Mouse (Mus musculus): ENCODE data around the gene Timm8b. TPM values are rescaled to one million over a fixed set of nuclear protein-coding genes. Genes with fewer than 3 reads are reported as not detected.
"Not testable (repeated sequence)": the region's sequence is repeated elsewhere in the genome, so short reads cannot be mapped to it uniquely, and the experiment has no call there.

Timm8b gene
- polyA plus RNA-seq, 1 experiment from 2014 or later, result 451 TPM

GRCm38 (mm10) chr9:50630903-50631302 lies 27.2 kb downstream of the Timm8b start:
- H3K4me2 ChIP-seq (replicated peaks); H3K9ac ChIP-seq; DNase-seq (ENCODE audit: low spot score); H3K27ac ChIP-seq; H3K4me3 ChIP-seq (replicated peaks; ENCODE audit: low read length); H3K27me3 ChIP-seq (ENCODE audit: control insufficient read depth, insufficient read depth, low read length); H3K4me1 ChIP-seq (replicated peaks; ENCODE audit: control insufficient read depth, insufficient read depth, low read length); H3K9me3 ChIP-seq (ENCODE audit: control insufficient read depth, low read length); ATAC-seq (ENCODE audit: low FRiP score): not testable (repeated sequence)
- WGBS, result 91% methylated on average over 6 of the region's 8 CpGs
- H3K36me3 ChIP-seq (replicated peaks; ENCODE audit: control insufficient read depth, insufficient read depth), result peaks cover 24% of the 10 kb centered on the region

DNA sequence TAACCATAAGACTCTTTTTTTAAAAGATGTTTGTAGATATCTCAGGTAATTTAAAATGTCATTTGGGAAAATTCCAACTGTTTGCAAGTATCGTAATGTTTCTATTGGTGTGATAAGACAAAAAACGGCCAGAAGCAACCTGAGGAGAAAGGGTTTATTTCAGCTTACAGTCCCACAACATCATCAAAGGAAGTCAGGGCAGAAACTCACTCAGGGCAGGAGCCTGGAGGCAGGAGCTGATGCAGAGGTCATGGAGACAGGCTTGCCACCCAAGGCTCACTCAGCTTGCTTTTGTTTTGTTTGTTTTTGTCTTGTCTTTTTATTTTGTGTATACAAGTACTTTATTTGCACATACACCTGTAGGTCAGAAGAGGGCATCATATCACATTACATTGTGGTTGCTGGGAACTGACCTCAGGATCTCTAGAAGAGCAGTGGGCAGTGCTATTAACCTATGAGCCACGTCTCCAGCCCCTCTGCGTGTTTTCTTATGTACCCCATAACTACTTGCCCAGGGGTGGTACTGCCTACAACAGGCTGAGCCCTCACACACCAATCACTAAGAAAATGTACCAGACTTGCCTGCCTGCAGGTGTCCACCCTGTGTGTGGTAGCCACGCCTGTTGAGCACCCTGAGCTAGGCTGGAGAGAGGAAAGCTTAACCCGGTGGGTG lies 28.4 kb downstream of the Timm8b start:
- H3K27ac ChIP-seq, result no peak overlapping the region
- no peaks in the 10 kb centered on the region for H3K4me1 ChIP-seq (replicated peaks; ENCODE audit: control insufficient read depth, insufficient read depth, low read length)
- H3K4me3 ChIP-seq (replicated peaks; ENCODE audit: low read length), result no peak overlapping the region
- DNase-seq (ENCODE audit: low spot score) (no peak), ATAC-seq (ENCODE audit: low FRiP score) (no peak)
- H3K36me3 ChIP-seq (replicated peaks; ENCODE audit: control insufficient read depth, insufficient read depth), result peaks cover 37% of the 10 kb centered on the region
- no peak overlapping the region for H3K4me2 ChIP-seq (replicated peaks)
- WGBS, result 95% methylated on average over 6 of the region's 6 CpGs
- H3K9ac ChIP-seq, result no peak overlapping the region
- no peaks in the 10 kb centered on the region for H3K27me3 ChIP-seq (ENCODE audit: control insufficient read depth, insufficient read depth, low read length)
- no peaks in the 10 kb centered on the region for H3K9me3 ChIP-seq (ENCODE audit: control insufficient read depth, low read length)

DNA sequence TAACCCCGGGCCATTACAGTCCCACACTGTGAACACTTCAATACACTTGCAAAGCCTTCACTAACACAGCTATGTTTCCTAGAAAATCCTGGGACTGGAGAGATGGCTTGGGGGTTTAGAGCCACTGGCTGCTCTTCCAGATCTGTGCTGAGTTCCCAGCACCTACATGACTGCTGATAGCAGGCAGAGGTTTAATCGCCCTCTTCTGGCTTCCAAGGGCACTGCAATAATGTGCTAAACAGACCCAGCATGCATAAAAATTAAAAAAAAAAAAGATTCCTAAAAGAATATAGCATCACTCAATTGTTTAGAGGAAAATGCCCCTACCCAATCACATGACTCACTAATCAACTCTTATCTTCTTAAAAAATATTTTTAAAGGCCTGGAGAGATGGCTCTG lies 29.3 kb downstream of the Timm8b start:
- ATAC-seq (ENCODE audit: low FRiP score) (no peak), DNase-seq (ENCODE audit: low spot score) (no peak)
- no peaks in the 10 kb centered on the region for H3K9me3 ChIP-seq (ENCODE audit: control insufficient read depth, low read length)
- H3K4me2 ChIP-seq (replicated peaks), result no peak overlapping the region
- H3K36me3 ChIP-seq (replicated peaks; ENCODE audit: control insufficient read depth, insufficient read depth), result peaks cover 46% of the 10 kb centered on the region
- H3K27ac ChIP-seq, result no peak overlapping the region
- WGBS, result 64% methylated on average over 2 of the region's 2 CpGs
- no peaks in the 10 kb centered on the region for H3K27me3 ChIP-seq (ENCODE audit: control insufficient read depth, insufficient read depth, low read length)
- no peak overlapping the region for H3K9ac ChIP-seq
- no peaks in the 10 kb centered on the region for H3K4me1 ChIP-seq (replicated peaks; ENCODE audit: control insufficient read depth, insufficient read depth, low read length)
- H3K4me3 ChIP-seq (replicated peaks; ENCODE audit: low read length), result no peak overlapping the region

- H3K4me3 ChIP-seq (replicated peaks; ENCODE audit: low read length), result no peak overlapping the region
- peaks cover 58% of the 10 kb centered on the region for H3K36me3 ChIP-seq (replicated peaks; ENCODE audit: control insufficient read depth, insufficient read depth)
- no peaks in the 10 kb centered on the region for H3K27me3 ChIP-seq (ENCODE audit: control insufficient read depth, insufficient read depth, low read length)
- no peak overlapping the region for H3K4me2 ChIP-seq (replicated peaks)
- WGBS, result 96% methylated on average over 11 of the region's 11 CpGs
- ATAC-seq (ENCODE audit: low FRiP score) (no peak), DNase-seq (ENCODE audit: low spot score) (no peak)
- no peak overlapping the region for H3K27ac ChIP-seq
- no peaks in the 10 kb centered on the region for H3K9me3 ChIP-seq (ENCODE audit: control insufficient read depth, low read length)
- H3K4me1 ChIP-seq (replicated peaks; ENCODE audit: control insufficient read depth, insufficient read depth, low read length), result no peaks in the 10 kb centered on the region
- no peak overlapping the region for H3K9ac ChIP-seq
Observed at GRCm38 (mm10) chr9:50634270-50634669, 30.6 kb downstream of the Timm8b start.

DNA sequence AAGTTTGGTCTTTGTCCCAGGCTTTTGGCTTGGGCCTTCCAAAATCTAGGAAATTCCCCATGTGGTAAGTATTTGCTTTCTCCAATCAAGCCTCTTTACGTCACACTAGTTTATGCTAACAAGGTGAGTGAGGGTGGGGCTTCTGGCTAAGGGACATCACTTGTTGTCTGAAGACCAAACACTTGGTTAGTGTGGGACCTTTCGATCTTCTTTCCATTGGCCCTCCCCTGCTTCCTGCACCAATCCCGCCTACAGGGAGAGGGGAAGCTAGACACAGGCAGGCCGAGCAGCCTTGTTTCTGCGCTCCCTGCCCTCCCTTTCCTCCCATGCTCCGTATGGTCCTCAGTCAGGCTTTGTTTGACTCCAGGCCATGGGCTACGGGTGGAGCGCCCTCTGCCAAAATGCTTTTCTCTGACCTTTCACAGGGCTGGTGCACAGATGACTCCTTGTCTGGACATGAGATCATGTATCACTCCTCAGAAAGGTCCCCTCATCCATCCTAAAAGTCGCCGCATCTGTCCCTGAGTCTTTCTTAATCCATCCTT lies 43.2 kb downstream of the Timm8b start:
- Histone ChIP-seq H3K4me3 (replicated peaks; ENCODE audit: low read length) (no peak overlapping the region), H3K9ac (no peak overlapping the region), H3K27me3 (ENCODE audit: control insufficient read depth, insufficient read depth, low read length) (no peaks in the 10 kb centered on the region), H3K9me3 (ENCODE audit: control insufficient read depth, low read length) (no peaks in the 10 kb centered on the region), H3K27ac (no peak overlapping the region), H3K4me2 (replicated peaks) (no peak overlapping the region), H3K36me3 (replicated peaks; ENCODE audit: control insufficient read depth, insufficient read depth) (peaks cover 96% of the 10 kb centered on the region), H3K4me1 (replicated peaks; ENCODE audit: control insufficient read depth, insufficient read depth, low read length) (no peaks in the 10 kb centered on the region)
- ATAC-seq (ENCODE audit: low FRiP score) (no peak), DNase-seq (ENCODE audit: low spot score) (no peak)
- WGBS, result 77% methylated on average over 10 of the region's 10 CpGs

- no peak overlapping the region for H3K4me3 ChIP-seq (replicated peaks; ENCODE audit: low read length)
- peaks cover 94% of the 10 kb centered on the region for H3K36me3 ChIP-seq (replicated peaks; ENCODE audit: control insufficient read depth, insufficient read depth)
- no peak overlapping the region for H3K4me2 ChIP-seq (replicated peaks)
- no peaks in the 10 kb centered on the region for H3K27me3 ChIP-seq (ENCODE audit: control insufficient read depth, insufficient read depth, low read length)
- H3K27ac ChIP-seq, result no peak overlapping the region
- no peak overlapping the region for H3K9ac ChIP-seq
- WGBS, result 96% methylated on average over 10 of the region's 10 CpGs
- ATAC-seq (ENCODE audit: low FRiP score) (no peak), DNase-seq (ENCODE audit: low spot score) (no peak)
- H3K4me1 ChIP-seq (replicated peaks; ENCODE audit: control insufficient read depth, insufficient read depth, low read length), result no peaks in the 10 kb centered on the region
- no peaks in the 10 kb centered on the region for H3K9me3 ChIP-seq (ENCODE audit: control insufficient read depth, low read length)
Observed at GRCm38 (mm10) chr9:50650503-50650902, 46.8 kb downstream of the Timm8b start.

Other genes with a start within 250 kb of the Timm8b start
- 0.24 and 0.43 TPM in 2 replicates for gene Plet1, start 109.4 kb upstream of the Timm8b start, polyA plus RNA-seq (2014; fragmentation: Nextera tagmentation; extraction: Ambion mirVana)
- gene Pts, start 75.2 kb upstream of the Timm8b start, polyA plus RNA-seq (2014; fragmentation: Nextera tagmentation; extraction: Ambion mirVana), result 96.7 and 120 TPM in 2 replicates
- gene Il18, start 49.1 kb upstream of the Timm8b start, polyA plus RNA-seq (2014; fragmentation: Nextera tagmentation; extraction: Ambion mirVana), result 18.6 and 19.2 TPM in 2 replicates
- gene Bco2, start 48.7 kb upstream of the Timm8b start, polyA plus RNA-seq (2014; fragmentation: Nextera tagmentation; extraction: Ambion mirVana), result 0.25 and 0.35 TPM in 2 replicates
- gene Tex12, start 42.6 kb upstream of the Timm8b start, polyA plus RNA-seq (2014; fragmentation: Nextera tagmentation; extraction: Ambion mirVana), result 0.48 TPM in 1 of 2 replicates, not detected in the other
- 279 and 295 TPM in 2 replicates for gene Sdhd, start 98 bp upstream of the Timm8b start, polyA plus RNA-seq (2014; fragmentation: Nextera tagmentation; extraction: Ambion mirVana)
- gene Pih1d2, start 13.4 kb downstream of the Timm8b start, polyA plus RNA-seq (2014; fragmentation: Nextera tagmentation; extraction: Ambion mirVana), result 5.6 and 7.3 TPM in 2 replicates
- 18.4 and 23.0 TPM in 2 replicates for gene Nkapd1, start 13.6 kb downstream of the Timm8b start, polyA plus RNA-seq (2014; fragmentation: Nextera tagmentation; extraction: Ambion mirVana)
- 65.1 and 72.0 TPM in 2 replicates for gene Dlat, start 55.9 kb downstream of the Timm8b start, polyA plus RNA-seq (2014; fragmentation: Nextera tagmentation; extraction: Ambion mirVana)
- gene Dixdc1, start 135.6 kb downstream of the Timm8b start, polyA plus RNA-seq (2014; fragmentation: Nextera tagmentation; extraction: Ambion mirVana), result 35.3 and 37.2 TPM in 2 replicates
- gene 2310030G06Rik, start 142.6 kb downstream of the Timm8b start, polyA plus RNA-seq (2014; fragmentation: Nextera tagmentation; extraction: Ambion mirVana), result 1.7 and 2.1 TPM in 2 replicates
- gene Cryab, start 147.4 kb downstream of the Timm8b start, polyA plus RNA-seq (2014; fragmentation: Nextera tagmentation; extraction: Ambion mirVana), result 11.9 and 14.9 TPM in 2 replicates
- gene Hspb2, start 148.4 kb downstream of the Timm8b start, polyA plus RNA-seq (2014; fragmentation: Nextera tagmentation; extraction: Ambion mirVana), result 0.83 and 1.8 TPM in 2 replicates
- gene Fdxacb1, start 164.3 kb downstream of the Timm8b start, polyA plus RNA-seq (2014; fragmentation: Nextera tagmentation; extraction: Ambion mirVana), result 10.1 and 10.7 TPM in 2 replicates
- 63.4 and 67.9 TPM in 2 replicates for gene Alg9, start 171.1 kb downstream of the Timm8b start, polyA plus RNA-seq (2014; fragmentation: Nextera tagmentation; extraction: Ambion mirVana)
- gene 1110032A03Rik, start 171.6 kb downstream of the Timm8b start, polyA plus RNA-seq (2014; fragmentation: Nextera tagmentation; extraction: Ambion mirVana), result 55.0 and 62.7 TPM in 2 replicates
- 49.0 and 55.3 TPM in 2 replicates for gene Ppp2r1b, start 241.4 kb downstream of the Timm8b start, polyA plus RNA-seq (2014; fragmentation: Nextera tagmentation; extraction: Ambion mirVana)

Measured in hindbrain, embryonic 14.5 days (tissue).